Mouse (Mus musculus) skeletal muscle tissue, adult 2 months (tissue): ENCODE measurements around the gene Dnase2a.

Source experiments
- DNase-seq: peaks from one replicate; pipeline ENCODE4 v3.0.0-alpha.2; 2012; ENCODE audit warnings: low read depth, low spot score

Dnase2a gene

DNA sequence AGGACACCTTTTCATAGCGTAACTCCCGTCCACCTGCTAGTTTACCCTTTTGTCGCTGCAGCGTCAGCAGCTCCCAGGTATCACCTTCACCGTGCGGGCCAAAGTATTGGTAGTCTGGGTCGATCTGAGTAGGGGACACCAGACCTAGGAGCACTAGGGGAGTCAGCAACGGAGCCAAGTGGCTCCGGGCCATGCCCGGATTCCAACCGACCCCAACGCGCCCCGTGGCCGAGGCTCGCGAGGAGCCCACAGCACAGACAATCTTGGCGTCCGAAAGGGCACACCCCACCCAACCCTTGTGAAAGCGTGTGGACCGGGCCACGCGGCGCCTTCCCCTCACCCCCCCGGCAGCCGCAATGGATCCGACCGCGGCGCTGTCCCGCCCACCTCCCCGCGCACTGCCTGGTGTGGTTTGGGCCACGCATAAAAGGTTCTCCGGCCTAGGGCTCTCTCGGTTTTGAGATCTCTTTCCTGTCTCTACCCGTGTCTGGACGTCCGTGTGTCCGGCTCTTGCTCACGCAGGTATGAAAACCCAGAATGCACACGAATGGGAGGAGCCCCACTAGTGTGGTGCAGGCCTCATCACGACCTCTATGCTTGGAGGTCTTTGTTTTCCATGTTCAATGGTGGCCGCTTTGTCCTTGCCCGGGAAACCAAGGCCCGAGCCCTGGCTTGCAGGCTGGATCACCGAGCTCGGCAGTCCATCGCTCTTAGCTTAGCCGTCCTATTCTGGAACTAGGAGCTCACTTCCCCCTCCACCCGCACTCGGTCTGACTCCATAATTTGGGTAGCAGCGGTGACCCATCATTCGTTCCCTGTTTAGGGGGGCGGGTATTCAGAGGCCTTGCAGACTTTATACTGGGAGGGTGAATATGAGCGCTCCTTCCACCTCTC, 61.1 kb downstream of the Dnase2a start, which contains the start of the genes Gm49661, Prdx2 and Rnaseh2a:
Gm49661 (minus strand) TSS at position 193 of the 894 bp plus-strand sequence.
Prdx2 (plus strand) TSS at position 347 of the 894 bp plus-strand sequence.
Rnaseh2a (minus strand) TSS at position 527 of the 894 bp plus-strand sequence.
- no peak for DNase-seq

DNA sequence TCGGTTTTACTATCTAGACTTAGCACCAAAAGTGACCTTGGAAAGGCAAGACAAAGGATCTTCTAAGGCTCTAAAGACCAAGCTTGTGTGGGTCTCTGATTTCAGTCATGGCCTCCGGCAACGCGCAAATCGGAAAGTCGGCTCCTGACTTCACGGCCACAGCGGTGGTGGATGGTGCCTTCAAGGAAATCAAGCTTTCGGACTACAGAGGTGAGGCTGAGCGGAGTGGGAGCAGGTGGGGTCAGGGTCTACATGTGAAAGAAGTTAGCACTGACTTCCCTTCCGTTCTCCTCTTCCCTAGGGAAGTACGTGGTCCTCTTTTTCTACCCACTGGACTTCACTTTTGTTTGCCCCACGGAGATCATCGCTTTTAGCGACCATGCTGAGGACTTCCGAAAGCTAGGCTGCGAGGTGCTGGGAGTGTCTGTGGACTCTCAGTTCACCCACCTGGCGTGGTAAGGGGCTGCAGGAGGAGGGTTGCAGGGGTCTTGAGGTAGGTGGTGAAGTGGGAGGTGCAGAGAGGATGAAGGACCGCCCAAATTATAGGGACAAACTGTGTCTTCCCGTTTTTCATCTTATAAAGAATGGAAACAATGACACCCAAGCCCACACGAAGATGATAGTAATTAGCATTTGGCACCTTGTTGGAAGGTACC, 61.9 kb downstream of the Dnase2a start:
- no peak for DNase-seq

DNA sequence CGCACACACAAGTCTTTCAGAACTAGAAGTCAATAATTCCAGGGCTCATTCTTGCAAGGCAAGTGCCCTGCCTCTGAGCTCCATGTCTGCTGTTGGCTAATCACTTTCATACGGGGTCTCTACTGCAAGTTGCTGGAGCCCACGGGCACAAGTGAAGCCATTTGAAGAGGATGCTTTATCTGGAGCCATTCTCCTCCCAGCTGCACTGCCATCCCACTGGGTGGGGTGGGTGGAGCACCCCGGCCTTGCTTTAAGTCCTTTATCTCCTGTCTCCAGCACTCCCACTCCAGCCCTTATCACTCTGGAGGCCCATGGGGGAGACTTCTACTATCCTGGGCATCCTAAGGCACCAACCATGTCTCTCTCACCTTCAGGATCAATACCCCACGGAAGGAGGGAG, 62.6 kb downstream of the Dnase2a start:
- no peak for DNase-seq
